Comparison of ENCODE assay signal across 9 mouse cellular contexts in genomic region chr5:36394840-36395515, GRCm38 (mm10). TPM values are rescaled to one million over a fixed set of nuclear protein-coding genes. Genes with fewer than 3 reads are reported as not detected.
DNase-seq lines count a peak whose midpoint lies in the region; ATAC-seq and TF ChIP-seq lines count a peak whose summit lies in the region.
"Had no signal": no experiment of that assay in that cellular context is flagged by ENCODE, and none has a peak within 500 bp of the region (broad histone marks: within the 10 kb centered on the region; RNA-seq: fewer than 3 reads in every experiment).

No protein-coding gene starts in this region.

- WGBS in kidney, postnatal 0 days: 53% methylated on average over 11 of the region's 11 CpGs
- WGBS in kidney, embryonic 15.5 days: 54% methylated on average over 11 of the region's 11 CpGs
- WGBS in hindbrain, embryonic 15.5 days: 38% methylated on average over 11 of the region's 11 CpGs
- 40% methylated on average over 11 of the region's 11 CpGs for WGBS in midbrain, embryonic 16.5 days

- peaks cover 5% of the 10 kb centered on the region; the same call in 1 of the 2 replicates for H3K4me1 ChIP-seq in kidney, postnatal 0 days (replicated peaks; ENCODE audit: insufficient read depth, low read length)
- peaks cover 47% of the 10 kb centered on the region for H3K4me1 ChIP-seq in kidney, embryonic 15.5 days
- peaks cover 64% of the 10 kb centered on the region for H3K4me1 ChIP-seq in hindbrain, embryonic 15.5 days (replicated peaks)
- H3K4me1 ChIP-seq in midbrain, embryonic 16.5 days (ENCODE audit: control insufficient read depth, insufficient read depth, low read length): peaks cover 30% of the 10 kb centered on the region; the same call in 1 of the 2 replicates

- ATAC-seq in kidney, postnatal 0 days (replicated peaks; ENCODE audit: low FRiP score, low read depth): no peak
- ATAC-seq in kidney, embryonic 15.5 days (replicated peaks; ENCODE audit: low FRiP score): no peak
- ATAC-seq in hindbrain, embryonic 15.5 days (ENCODE audit: low FRiP score, low read depth): no peak
- ATAC-seq in midbrain, embryonic 16.5 days: no peak

- no peak overlapping the region for H3K9ac ChIP-seq in kidney, postnatal 0 days (ENCODE audit: low read depth, low read length)
- no peak overlapping the region for H3K9ac ChIP-seq in kidney, embryonic 15.5 days
- no peak overlapping the region for H3K9ac ChIP-seq in hindbrain, embryonic 15.5 days
- H3K9ac ChIP-seq in midbrain, embryonic 16.5 days (ENCODE audit: low read depth, low read length): no peak overlapping the region

- no peaks in the 10 kb centered on the region for H3K27me3 ChIP-seq in kidney, postnatal 0 days (ENCODE audit: insufficient read depth, low read length)
- H3K27me3 ChIP-seq in kidney, embryonic 15.5 days: peaks cover 4% of the 10 kb centered on the region
- no peaks in the 10 kb centered on the region for H3K27me3 ChIP-seq in hindbrain, embryonic 15.5 days
- H3K27me3 ChIP-seq in midbrain, embryonic 16.5 days (ENCODE audit: control insufficient read depth, insufficient read depth, low read depth, low read length): no peaks in the 10 kb centered on the region

- no peak overlapping the region for H3K4me2 ChIP-seq in kidney, postnatal 0 days (ENCODE audit: low read length)
- no peak overlapping the region for H3K4me2 ChIP-seq in kidney, embryonic 15.5 days
- H3K4me2 ChIP-seq in hindbrain, embryonic 15.5 days: peak overlapping the region; percentile 98
- peak overlapping the region; percentile 86 for H3K4me2 ChIP-seq in midbrain, embryonic 16.5 days (ENCODE audit: low read length)

- H3K27ac ChIP-seq in kidney, postnatal 0 days: no peak overlapping the region
- no peak overlapping the region for H3K27ac ChIP-seq in kidney, embryonic 15.5 days
- peak overlapping the region; percentile 55 for H3K27ac ChIP-seq in hindbrain, embryonic 15.5 days (replicated peaks)
- no peak overlapping the region for H3K27ac ChIP-seq in midbrain, embryonic 16.5 days (ENCODE audit: low read length)

- H3K9me3 ChIP-seq in kidney, postnatal 0 days (replicated peaks; ENCODE audit: low read length): no peaks in the 10 kb centered on the region
- H3K9me3 ChIP-seq in kidney, embryonic 15.5 days (replicated peaks): no peaks in the 10 kb centered on the region
- H3K9me3 ChIP-seq in hindbrain, embryonic 15.5 days: no peaks in the 10 kb centered on the region
- H3K9me3 ChIP-seq in midbrain, embryonic 16.5 days (replicated peaks; ENCODE audit: control insufficient read depth, low read length, poor library complexity, severe bottlenecking): no peaks in the 10 kb centered on the region

- H3K4me3 ChIP-seq in kidney, postnatal 0 days (replicated peaks; ENCODE audit: low read depth, low read length): no peak overlapping the region
- no peak overlapping the region for H3K4me3 ChIP-seq in kidney, embryonic 15.5 days (replicated peaks)
- H3K4me3 ChIP-seq in hindbrain, embryonic 15.5 days: no peak overlapping the region
- peak overlapping the region; percentile 70; the same call in 1 of the 2 replicates for H3K4me3 ChIP-seq in midbrain, embryonic 16.5 days (ENCODE audit: low read depth, low read length)

- no peaks in the 10 kb centered on the region for H3K36me3 ChIP-seq in kidney, postnatal 0 days (ENCODE audit: insufficient read depth, low read length)
- H3K36me3 ChIP-seq in kidney, embryonic 15.5 days: no peaks in the 10 kb centered on the region
- H3K36me3 ChIP-seq in hindbrain, embryonic 15.5 days: no peaks in the 10 kb centered on the region
- H3K36me3 ChIP-seq in midbrain, embryonic 16.5 days (ENCODE audit: control insufficient read depth, insufficient read depth, low read length): no peaks in the 10 kb centered on the region

- DNase-seq in kidney, postnatal 0 days (ENCODE audit: low spot score): peak; percentile 9
- DNase-seq in brain, embryonic 14.5 days (ENCODE audit: low read depth): peak; percentile 54
- DNase-seq in ovary, postnatal 14 days (ENCODE audit: low spot score): no peak
- DNase-seq in heart, adult 8-10 months (ENCODE audit: low spot score): no peak
- DNase-seq in kidney, postnatal 14 days: no peak
- DNase-seq: adrenal gland, postnatal 36 days had no signal

- TF ChIP-seq POLR2A in brain, embryonic 14.5 days (IDR thresholded peaks at IDR 0.05; ENCODE audit: borderline replicate concordance, extremely low read depth, insufficient read depth, insufficient read length, poor library complexity, severe bottlenecking): no peak

- TF ChIP-seq CTCF in kidney, postnatal 0 days (IDR thresholded peaks at IDR 0.05; ENCODE audit: low read depth): peak; percentile 34
- TF ChIP-seq CTCF in brain, embryonic 14.5 days (IDR thresholded peaks at IDR 0.05; ENCODE audit: borderline replicate concordance, extremely low read depth, insufficient read depth, insufficient read length): peak; percentile 27; the same call in 1 of the 2 replicates

RNA-seq across cellular contexts. Expression of gene Sorcs2, which starts 3.0 kb away (rescaled TPM):
- 5.1 and 5.8 TPM in 2 replicates for polyA plus RNA-seq in kidney, postnatal 0 days (2015; fragmentation: Nextera tagmentation; extraction: Ambion mirVana)
- 11.0 and 12.9 TPM in 2 replicates for polyA plus RNA-seq in kidney, embryonic 15.5 days (2015; fragmentation: Nextera tagmentation; extraction: Ambion mirVana)
- 16.7 and 29.0 TPM in 2 replicates for polyA plus RNA-seq in brain, embryonic 14.5 days (2012; rRNA removed)
- polyA plus RNA-seq in hindbrain, embryonic 15.5 days (2015; fragmentation: Nextera tagmentation; extraction: Ambion mirVana): 13.4 and 15.4 TPM in 2 replicates
- polyA plus RNA-seq in midbrain, embryonic 16.5 days (2015; fragmentation: Nextera tagmentation; extraction: Ambion mirVana): 21.3 and 22.7 TPM in 2 replicates
- total RNA-seq in heart, adult 8-10 months (2022): 1 to 10 TPM; 5.0 to 9.4 (median 7.6) TPM

Comparison
In these comparisons a context has a peak if more than half of its experiments do, and no peak if none do; other contexts are left out.
1. DNase-seq: peak in kidney, postnatal 0 days (single experiment) and brain, embryonic 14.5 days (single experiment); none in ovary, postnatal 14 days (single experiment), heart, adult 8-10 months (single experiment) and kidney, postnatal 14 days (single experiment).
2. H3K4me2 ChIP-seq: peak in hindbrain, embryonic 15.5 days (single experiment) and midbrain, embryonic 16.5 days (single experiment); none in kidney, postnatal 0 days (single experiment) and kidney, embryonic 15.5 days (single experiment).